Mouse (Mus musculus): ENCODE results near the gene Nipal1. TPM values are rescaled to one million over a fixed set of nuclear protein-coding genes. Genes with fewer than 3 reads are reported as not detected.

Gene Nipal1
- total and polyA plus RNA-seq, 3 experiments, result not detected

GRCm38 (mm10) chr5:72720587-72720986 is 73.0 kb downstream of the Nipal1 start:
- Histone ChIP-seq H3K79me2 (replicated peaks; ENCODE audit: control insufficient read depth, insufficient read depth, low read length) (no peaks in the 10 kb centered on the region), H3K4me3 (no peak overlapping the region), H3K9ac (ENCODE audit: low read depth, low read length) (no peak overlapping the region), H3K27ac (no peak overlapping the region), H3K36me3 (ENCODE audit: control insufficient read depth, insufficient read depth, low read length) (no peaks in the 10 kb centered on the region), H3K4me1 (ENCODE audit: control insufficient read depth, insufficient read depth, low read length) (no peaks in the 10 kb centered on the region), H3K27me3 (ENCODE audit: control insufficient read depth, insufficient read depth, low read length) (no peaks in the 10 kb centered on the region)
- WGBS, result 61% methylated on average over 7 of the region's 7 CpGs
- intact Hi-C loops (cut with DNase I), result no loop called here
- no peak for DNase-seq
- TF ChIP-seq POLR2A (IDR thresholded peaks at IDR 0.05; ENCODE audit: insufficient read depth, low read depth, low read length) (no peak), CTCF (IDR thresholded peaks at IDR 0.05) (peak; percentile 39)

Other genes starting within 250 kb of the Nipal1 start
- gene Corin, start 143.3 kb upstream of the Nipal1 start, total RNA-seq (2021), result 100 to 1,000 TPM; 121 to 173 TPM
- 42.3 and 96.3 TPM in 2 replicates for gene Corin, start 143.3 kb upstream of the Nipal1 start, polyA plus RNA-seq (2012; rRNA removed)
- gene Nfxl1, start 88.1 kb upstream of the Nipal1 start, total RNA-seq (2021), result 1 to 10 TPM; 5.8 to 6.2 TPM
- gene Nfxl1, start 88.1 kb upstream of the Nipal1 start, polyA plus RNA-seq (2012; rRNA removed), result 2.6 and 4.7 TPM in 2 replicates
- gene Zar1, start 66.5 kb upstream of the Nipal1 start, total RNA-seq (2021), result not detected
- not detected in 2 replicates for gene Zar1, start 66.5 kb upstream of the Nipal1 start, polyA plus RNA-seq (2012; rRNA removed)
- gene Gm5868, start 60.2 kb upstream of the Nipal1 start, total RNA-seq (2021), result not detected
- gene Gm5868, start 60.2 kb upstream of the Nipal1 start, polyA plus RNA-seq (2012; rRNA removed), result not detected in 2 replicates
- not detected for gene Cnga1, start 3.5 kb upstream of the Nipal1 start, total RNA-seq (2021)
- not detected in 2 replicates for gene Cnga1, start 3.5 kb upstream of the Nipal1 start, polyA plus RNA-seq (2012; rRNA removed)
- under 1 TPM; 0.10 to 0.30 TPM for gene Txk, start 105.0 kb downstream of the Nipal1 start, total RNA-seq (2021)
- 0.12 and 0.18 TPM in 2 replicates for gene Txk, start 105.0 kb downstream of the Nipal1 start, polyA plus RNA-seq (2012; rRNA removed)
- gene Tec, start 220.7 kb downstream of the Nipal1 start, total RNA-seq (2021), result 10 to 100 TPM; 12.8 to 13.8 TPM
- 5.7 and 9.3 TPM in 2 replicates for gene Tec, start 220.7 kb downstream of the Nipal1 start, polyA plus RNA-seq (2012; rRNA removed)